ENCODE assay signal across 8 mouse cellular contexts in the genomic region with DNA sequence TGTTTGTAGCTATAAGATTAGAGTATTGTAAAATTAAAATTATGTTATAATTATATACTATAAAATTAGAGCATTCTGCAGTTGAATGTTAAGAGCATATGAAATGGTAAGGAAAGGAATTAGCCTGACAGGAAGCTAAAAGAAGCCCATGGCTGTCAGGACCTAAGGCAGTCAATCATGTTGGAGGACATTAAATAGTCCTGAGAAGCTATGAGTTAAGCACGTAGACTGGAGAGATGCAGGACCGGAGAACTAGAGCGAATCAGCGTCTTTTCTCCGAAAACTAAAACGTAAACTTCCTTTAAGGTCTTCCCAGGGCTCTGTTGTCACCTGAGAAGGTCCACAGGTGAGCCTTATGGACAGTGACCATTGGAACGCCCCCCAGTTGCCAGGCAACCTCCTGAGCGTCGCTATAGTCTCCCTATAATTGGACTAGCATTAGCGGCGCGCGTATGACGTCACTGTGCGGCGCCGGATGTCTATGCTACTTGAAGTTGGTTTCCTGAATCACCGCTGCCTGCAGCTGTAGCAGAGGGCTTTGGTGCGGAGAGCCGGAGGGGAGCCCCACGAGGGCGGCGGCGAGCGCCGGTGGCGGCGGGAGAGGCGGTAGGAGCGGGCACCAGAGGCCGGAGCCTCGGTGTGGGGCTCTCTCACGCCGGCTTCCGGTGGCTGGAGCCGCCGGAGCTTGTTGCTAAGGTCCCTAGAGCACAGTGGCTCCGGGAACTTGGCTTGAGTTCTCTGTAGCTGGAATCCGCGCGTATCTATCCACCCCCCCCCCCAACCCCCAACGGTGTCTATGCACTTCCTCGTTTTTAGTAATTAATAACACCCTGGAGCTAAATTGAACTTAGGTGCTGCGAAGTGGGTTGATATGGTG. TPM values are rescaled to one million over a fixed set of nuclear protein-coding genes. Genes with fewer than 3 reads are reported as not detected.
DNase-seq lines count a peak whose midpoint lies in the region; ATAC-seq and TF ChIP-seq lines count a peak whose summit lies in the region.

No protein-coding gene starts in this region.

- DNase-seq in c-Kit-positive CD71-positive TER-119-positive erythroid progenitor cells, embryonic 14.5 days (ENCODE audit: low spot score), result peak; percentile 89
- DNase-seq in heart, postnatal 0 days (ENCODE audit: low spot score), result peak; percentile 87
- peak; percentile 98 for DNase-seq in kidney, postnatal 4 days

- ATAC-seq in forebrain, embryonic 12.5 days (ENCODE audit: low FRiP score), result peak; percentile 100
- ATAC-seq in heart, postnatal 0 days (ENCODE audit: insufficient read depth, low read depth), result peak; percentile 99
- ATAC-seq in liver, embryonic 16.5 days (ENCODE audit: low read depth), result peak; percentile 99
- ATAC-seq in neural tube, embryonic 13.5 days (ENCODE audit: low read depth), result peak; percentile 100

- TF ChIP-seq CTCF in E14TG2a.4 (conservative IDR thresholded peaks at IDR 0.05; ENCODE audit: low read length), result no peak
- no peak for TF ChIP-seq CTCF in heart, postnatal 0 days (IDR thresholded peaks at IDR 0.05; ENCODE audit: low read depth)
- no peak for TF ChIP-seq CTCF in testis, adult 2 months (IDR thresholded peaks at IDR 0.05; ENCODE audit: control insufficient read depth, insufficient read depth, insufficient replicate concordance, low read depth, low read length)

- peak overlapping the region; percentile 66 for H3K9ac ChIP-seq in forebrain, embryonic 12.5 days
- peak overlapping the region; percentile 76 for H3K9ac ChIP-seq in heart, postnatal 0 days (replicated peaks; ENCODE audit: low read depth, low read length)
- peak overlapping the region; percentile 82 for H3K9ac ChIP-seq in liver, embryonic 16.5 days (ENCODE audit: low read depth, low read length)
- peak overlapping the region; percentile 75 for H3K9ac ChIP-seq in neural tube, embryonic 13.5 days

- TF ChIP-seq POLR2A in testis, adult 2 months (IDR thresholded peaks at IDR 0.05; ENCODE audit: control insufficient read depth, low read depth, low read length), result peak; percentile 76

- H3K27me3 ChIP-seq in E14TG2a.4 (ENCODE audit: insufficient read depth, low read length), result no peaks in the 10 kb centered on the region
- H3K27me3 ChIP-seq in forebrain, embryonic 12.5 days, result no peaks in the 10 kb centered on the region
- no peaks in the 10 kb centered on the region for H3K27me3 ChIP-seq in heart, postnatal 0 days (ENCODE audit: control insufficient read depth, insufficient read depth, low read length)
- H3K27me3 ChIP-seq in liver, embryonic 16.5 days (ENCODE audit: control insufficient read depth, insufficient read depth, low read depth, low read length), result no peaks in the 10 kb centered on the region
- no peaks in the 10 kb centered on the region for H3K27me3 ChIP-seq in neural tube, embryonic 13.5 days
- H3K27me3 ChIP-seq in testis, adult 2 months (ENCODE audit: control insufficient read depth, insufficient read depth, low read length), result no peaks in the 10 kb centered on the region

- H3K4me3 ChIP-seq in E14TG2a.4 (replicated peaks; ENCODE audit: low read length), result peak overlapping the region; percentile 95
- peak overlapping the region; percentile 91 for H3K4me3 ChIP-seq in forebrain, embryonic 12.5 days (replicated peaks)
- peak overlapping the region; percentile 97 for H3K4me3 ChIP-seq in heart, postnatal 0 days (ENCODE audit: low read depth, low read length)
- peak overlapping the region; percentile 90 for H3K4me3 ChIP-seq in liver, embryonic 16.5 days (ENCODE audit: low read depth, low read length)
- peak overlapping the region; percentile 70 for H3K4me3 ChIP-seq in neural tube, embryonic 13.5 days
- H3K4me3 ChIP-seq in testis, adult 2 months (ENCODE audit: control insufficient read depth, low read depth, low read length), result peak overlapping the region; percentile 97

- TF ChIP-seq EP300 in heart, postnatal 0 days (IDR thresholded peaks at IDR 0.05; ENCODE audit: low read depth), result no peak

- H3K27ac ChIP-seq in forebrain, embryonic 12.5 days, result peak overlapping the region; percentile 56; the same call in 1 of the 2 replicates
- peak overlapping the region; percentile 81 for H3K27ac ChIP-seq in heart, postnatal 0 days (ENCODE audit: low read depth)
- H3K27ac ChIP-seq in liver, embryonic 16.5 days (ENCODE audit: low read length), result no peak overlapping the region
- H3K27ac ChIP-seq in neural tube, embryonic 13.5 days (replicated peaks), result peak overlapping the region; percentile 46; the same call in 1 of the 2 replicates
- peak overlapping the region; percentile 87 for H3K27ac ChIP-seq in testis, adult 2 months (ENCODE audit: control insufficient read depth, insufficient read depth, low read depth, low read length)

- peaks cover 32% of the 10 kb centered on the region for H3K36me3 ChIP-seq in E14TG2a.4 (ENCODE audit: insufficient read depth, low read length)
- peaks cover 19% of the 10 kb centered on the region; the same call in 1 of the 2 replicates for H3K36me3 ChIP-seq in forebrain, embryonic 12.5 days (replicated peaks)
- H3K36me3 ChIP-seq in heart, postnatal 0 days (replicated peaks; ENCODE audit: control insufficient read depth, insufficient read depth, low read length), result peaks cover 16% of the 10 kb centered on the region
- no peaks in the 10 kb centered on the region; the same call in 1 of the 2 replicates for H3K36me3 ChIP-seq in liver, embryonic 16.5 days (ENCODE audit: control insufficient read depth, insufficient read depth)
- peaks cover 18% of the 10 kb centered on the region for H3K36me3 ChIP-seq in neural tube, embryonic 13.5 days
- no peaks in the 10 kb centered on the region; the same call in 1 of the 2 replicates for H3K36me3 ChIP-seq in testis, adult 2 months (ENCODE audit: control insufficient read depth, insufficient read depth, low read length)

- under 1% methylated on average over 38 of the region's 44 CpGs for WGBS in forebrain, embryonic 12.5 days
- under 1% methylated on average over 42 of the region's 44 CpGs for WGBS in heart, postnatal 0 days
- WGBS in liver, embryonic 16.5 days (ENCODE audit: insufficient replicate concordance), result under 1% methylated on average over 44 of the region's 44 CpGs
- under 1% methylated on average over 43 of the region's 44 CpGs for WGBS in neural tube, embryonic 13.5 days

- H3K9me3 ChIP-seq in E14TG2a.4 (ENCODE audit: low read length), result no peaks in the 10 kb centered on the region
- no peaks in the 10 kb centered on the region for H3K9me3 ChIP-seq in forebrain, embryonic 12.5 days
- H3K9me3 ChIP-seq in heart, postnatal 0 days (replicated peaks; ENCODE audit: control insufficient read depth, low read length), result no peaks in the 10 kb centered on the region
- no peaks in the 10 kb centered on the region for H3K9me3 ChIP-seq in liver, embryonic 16.5 days (replicated peaks; ENCODE audit: control insufficient read depth, low read length)
- H3K9me3 ChIP-seq in neural tube, embryonic 13.5 days, result no peaks in the 10 kb centered on the region

- peak overlapping the region; percentile 55 for H3K4me2 ChIP-seq in forebrain, embryonic 12.5 days
- H3K4me2 ChIP-seq in heart, postnatal 0 days (ENCODE audit: low read depth, low read length), result peak overlapping the region; percentile 69
- peak overlapping the region; percentile 88 for H3K4me2 ChIP-seq in liver, embryonic 16.5 days (ENCODE audit: low read depth, low read length)
- peak overlapping the region; percentile 65 for H3K4me2 ChIP-seq in neural tube, embryonic 13.5 days

- H3K4me1 ChIP-seq in E14TG2a.4 (replicated peaks; ENCODE audit: low read depth, low read length), result peaks cover 7% of the 10 kb centered on the region; the same call in 1 of the 2 replicates
- peaks cover 4% of the 10 kb centered on the region for H3K4me1 ChIP-seq in forebrain, embryonic 12.5 days
- peaks cover 6% of the 10 kb centered on the region for H3K4me1 ChIP-seq in heart, postnatal 0 days (ENCODE audit: control insufficient read depth, insufficient read depth)
- H3K4me1 ChIP-seq in liver, embryonic 16.5 days (ENCODE audit: control insufficient read depth, low read depth, low read length), result no peaks in the 10 kb centered on the region; the same call in 1 of the 2 replicates
- peaks cover 9% of the 10 kb centered on the region for H3K4me1 ChIP-seq in neural tube, embryonic 13.5 days (replicated peaks)
- no peaks in the 10 kb centered on the region for H3K4me1 ChIP-seq in testis, adult 2 months (ENCODE audit: control insufficient read depth, insufficient read depth, low read length)

RNA-seq across cellular contexts. Expression of a gene that starts 44.4 kb away (rescaled TPM):
- polyA plus RNA-seq in forebrain, embryonic 12.5 days (2016; fragmentation: Nextera tagmentation; extraction: Ambion mirVana), result 25.7 and 28.9 TPM in 2 replicates
- 7.7 and 21.6 TPM in 2 replicates for total RNA-seq in heart, postnatal 0 days (2014; rRNA removed; ENCODE audit: low replicate concordance)
- polyA plus RNA-seq in heart, postnatal 0 days (2015; fragmentation: Nextera tagmentation; extraction: Ambion mirVana), result 9.7 TPM in 2 replicates
- 4.6 and 5.3 TPM in 2 replicates for polyA plus RNA-seq in liver, embryonic 16.5 days (2015; fragmentation: Nextera tagmentation; extraction: Ambion mirVana)
- 18.8 and 20.5 TPM in 2 replicates for polyA plus RNA-seq in neural tube, embryonic 13.5 days (2015; fragmentation: Nextera tagmentation; extraction: Ambion mirVana)
- polyA plus RNA-seq in testis, adult 2 months (2012; rRNA removed), result 35.1 and 40.3 TPM in 2 replicates
